Mouse (Mus musculus): ENCODE data around the gene Olfr1135. TPM values are rescaled to one million over a fixed set of nuclear protein-coding genes. Genes with fewer than 3 reads are reported as not detected.

Olfr1135 gene
- not detected in 2 replicates for polyA plus RNA-seq (2015; fragmentation: Nextera tagmentation; extraction: Ambion mirVana)

DNA sequence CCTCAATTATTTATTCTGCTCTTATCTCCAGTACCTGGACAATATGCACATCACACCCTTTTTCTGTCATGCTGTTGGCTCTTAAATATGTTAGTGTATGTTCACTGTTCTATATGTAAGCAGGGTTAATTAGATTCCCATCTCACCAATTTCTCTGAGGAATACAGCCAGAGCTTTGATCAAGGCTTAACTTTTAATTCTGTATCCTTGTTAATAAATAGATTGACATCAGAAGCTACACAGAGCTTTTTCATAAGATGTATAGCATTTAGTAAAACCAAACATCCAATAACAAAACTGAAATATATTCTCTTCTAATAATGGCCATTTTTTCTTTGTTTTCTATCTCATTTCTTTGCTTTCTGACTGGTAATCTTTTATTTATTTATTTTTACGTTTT is at the start of gene Olfr1135:
Gene Olfr1135, minus strand, starts transcription at position 101 of the 400 bp plus-strand sequence.
- Histone ChIP-seq H3K9me3 (replicated peaks; ENCODE audit: low read length) (no peaks in the 10 kb centered on the region), H3K9ac (ENCODE audit: low read depth, low read length) (no peak within 1 kb of the TSS), H3K36me3 (ENCODE audit: insufficient read depth, low read length) (no peaks in the 10 kb centered on the region), H3K27ac (no peak within 1 kb of the TSS), H3K27me3 (ENCODE audit: insufficient read depth, low read length) (no peaks in the 10 kb centered on the region), H3K4me2 (ENCODE audit: low read length) (no peak within 1 kb of the TSS), H3K4me1 (replicated peaks; ENCODE audit: insufficient read depth, low read length) (no peaks in the 10 kb centered on the region), H3K4me3 (replicated peaks; ENCODE audit: low read depth, low read length) (no peak within 1 kb of the TSS)
- no peak for ATAC-seq (replicated peaks; ENCODE audit: low FRiP score, low read depth)
- no peak for DNase-seq (ENCODE audit: low spot score)
- no peak for TF ChIP-seq CTCF (IDR thresholded peaks at IDR 0.05; ENCODE audit: low read depth)
- 6% methylated on average over 1 of the region's 1 CpGs for WGBS

DNA sequence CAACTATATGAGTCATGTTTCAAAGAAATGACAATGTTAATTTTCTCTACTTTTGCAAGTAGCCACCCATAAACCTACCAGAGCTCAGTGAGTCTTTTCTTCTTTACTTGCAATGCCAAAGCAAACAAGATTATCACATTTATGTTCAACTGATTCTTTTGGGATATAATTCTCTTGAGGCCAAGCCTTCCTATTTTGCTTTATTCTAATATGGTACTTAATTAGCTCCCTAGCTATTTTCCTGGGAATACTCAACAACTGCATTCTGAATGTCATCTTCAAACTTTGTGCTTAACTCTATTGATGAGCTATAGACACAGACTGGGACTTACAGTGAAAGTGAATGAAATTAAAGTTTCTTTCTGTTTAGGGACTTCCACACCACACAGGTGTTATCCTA is 39.6 kb upstream of the Olfr1135 start, which contains the start of gene Olfr1137:
Gene Olfr1137, minus strand, starts transcription at position 101 of the 400 bp plus-strand sequence.
- DNase-seq (ENCODE audit: low spot score) (no peak), ATAC-seq (replicated peaks; ENCODE audit: low FRiP score, low read depth) (no peak)
- no peaks in the 10 kb centered on the region for H3K27me3 ChIP-seq (ENCODE audit: insufficient read depth, low read length)
- H3K36me3 ChIP-seq (ENCODE audit: insufficient read depth, low read length), result no peaks in the 10 kb centered on the region
- H3K9ac ChIP-seq (ENCODE audit: low read depth, low read length), result no peak within 1 kb of the TSS
- TF ChIP-seq CTCF (IDR thresholded peaks at IDR 0.05; ENCODE audit: low read depth), result no peak
- H3K9me3 ChIP-seq (replicated peaks; ENCODE audit: low read length), result no peaks in the 10 kb centered on the region
- H3K4me1 ChIP-seq (replicated peaks; ENCODE audit: insufficient read depth, low read length), result no peaks in the 10 kb centered on the region
- no peak within 1 kb of the TSS for H3K4me3 ChIP-seq (replicated peaks; ENCODE audit: low read depth, low read length)
- H3K4me2 ChIP-seq (ENCODE audit: low read length), result no peak within 1 kb of the TSS
- H3K27ac ChIP-seq, result no peak within 1 kb of the TSS

DNA sequence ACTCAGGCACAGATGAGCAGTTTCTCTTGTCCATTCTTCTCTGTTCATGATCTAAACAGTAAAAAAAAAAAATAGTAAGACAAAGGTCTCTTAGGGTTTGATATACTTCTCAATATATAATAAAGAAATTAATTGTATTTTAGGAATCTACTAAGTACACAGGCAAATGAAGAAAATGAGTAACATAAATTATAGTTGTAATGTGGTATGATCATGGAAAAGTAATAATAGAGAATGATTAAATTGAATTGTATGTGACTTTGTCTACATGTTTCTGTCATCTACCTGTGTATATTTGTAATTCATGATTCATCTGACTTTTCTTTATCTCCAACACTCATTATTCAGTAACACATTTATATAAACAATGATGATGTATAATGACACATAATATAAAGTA is 20.4 kb upstream of the Olfr1135 start, which contains the start of gene Olfr1136:
Gene Olfr1136, minus strand, starts transcription at position 101 of the 400 bp plus-strand sequence.
- Histone ChIP-seq H3K27ac (no peak within 1 kb of the TSS), H3K4me1 (replicated peaks; ENCODE audit: insufficient read depth, low read length) (no peaks in the 10 kb centered on the region), H3K4me2 (ENCODE audit: low read length) (no peak within 1 kb of the TSS), H3K9ac (ENCODE audit: low read depth, low read length) (no peak within 1 kb of the TSS), H3K36me3 (ENCODE audit: insufficient read depth, low read length) (no peaks in the 10 kb centered on the region), H3K9me3 (replicated peaks; ENCODE audit: low read length) (no peaks in the 10 kb centered on the region), H3K4me3 (replicated peaks; ENCODE audit: low read depth, low read length) (no peak within 1 kb of the TSS), H3K27me3 (ENCODE audit: insufficient read depth, low read length) (no peaks in the 10 kb centered on the region)
- ATAC-seq (replicated peaks; ENCODE audit: low FRiP score, low read depth) (no peak), DNase-seq (ENCODE audit: low spot score) (no peak)
- TF ChIP-seq CTCF (IDR thresholded peaks at IDR 0.05; ENCODE audit: low read depth), result no peak

DNA sequence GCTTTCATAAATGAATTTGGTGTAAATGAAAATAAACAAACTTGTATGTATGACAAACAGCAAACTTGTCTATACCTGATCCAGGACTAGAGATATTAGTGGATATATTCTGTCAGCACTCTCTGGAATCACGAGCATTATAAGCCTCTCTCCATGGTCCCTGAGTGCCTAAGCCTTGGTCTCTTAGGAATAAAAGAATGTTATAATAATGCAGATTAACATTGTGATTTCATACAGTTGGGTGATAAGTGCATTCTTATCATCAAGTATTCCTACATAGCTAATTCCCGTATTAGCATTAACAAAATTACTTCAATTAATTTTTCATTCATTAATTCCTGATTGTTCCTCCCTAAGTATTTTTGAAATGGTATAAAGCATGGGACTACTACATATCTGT is 15.1 kb downstream of the Olfr1135 start, which contains the start of gene Olfr1134:
Gene Olfr1134, minus strand, starts transcription at position 101 of the 400 bp plus-strand sequence.
- WGBS, result 84% methylated on average over 2 of the region's 2 CpGs
- Histone ChIP-seq H3K4me1 (replicated peaks; ENCODE audit: insufficient read depth, low read length) (no peaks in the 10 kb centered on the region), H3K4me2 (ENCODE audit: low read length) (no peak within 1 kb of the TSS), H3K9me3 (replicated peaks; ENCODE audit: low read length) (no peaks in the 10 kb centered on the region), H3K4me3 (replicated peaks; ENCODE audit: low read depth, low read length) (no peak within 1 kb of the TSS), H3K9ac (ENCODE audit: low read depth, low read length) (no peak within 1 kb of the TSS), H3K27ac (no peak within 1 kb of the TSS), H3K36me3 (ENCODE audit: insufficient read depth, low read length) (no peaks in the 10 kb centered on the region), H3K27me3 (ENCODE audit: insufficient read depth, low read length) (no peaks in the 10 kb centered on the region)
- ATAC-seq (replicated peaks; ENCODE audit: low FRiP score, low read depth) (no peak), DNase-seq (ENCODE audit: low spot score) (no peak)
- no peak for TF ChIP-seq CTCF (IDR thresholded peaks at IDR 0.05; ENCODE audit: low read depth)

DNA sequence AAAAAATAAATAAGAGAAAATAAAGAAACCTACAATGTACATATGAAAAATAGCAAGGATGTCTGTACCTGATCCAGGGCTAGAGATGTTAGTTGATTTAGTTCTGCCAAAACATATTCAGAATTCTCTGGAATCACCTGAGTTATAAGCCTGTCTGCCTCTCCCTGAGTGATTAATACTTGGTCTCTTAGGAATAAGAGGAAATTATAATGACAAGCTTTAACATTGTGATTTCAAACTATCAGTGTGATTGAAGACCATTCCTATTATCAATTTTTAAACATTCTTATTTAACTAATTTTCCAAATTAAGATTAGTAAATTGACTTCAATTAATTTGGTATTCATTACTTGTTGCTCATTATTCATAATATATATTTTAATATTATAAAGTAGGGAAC is 26.2 kb downstream of the Olfr1135 start, which contains the start of gene Olfr1133:
Gene Olfr1133, minus strand, starts transcription at position 101 of the 400 bp plus-strand sequence.
- Histone ChIP-seq H3K4me3 (replicated peaks; ENCODE audit: low read depth, low read length) (no peak within 1 kb of the TSS), H3K27me3 (ENCODE audit: insufficient read depth, low read length) (no peaks in the 10 kb centered on the region), H3K27ac (no peak within 1 kb of the TSS), H3K4me2 (ENCODE audit: low read length) (no peak within 1 kb of the TSS), H3K9me3 (replicated peaks; ENCODE audit: low read length) (no peaks in the 10 kb centered on the region), H3K36me3 (ENCODE audit: insufficient read depth, low read length) (no peaks in the 10 kb centered on the region), H3K9ac (ENCODE audit: low read depth, low read length) (no peak within 1 kb of the TSS), H3K4me1 (replicated peaks; ENCODE audit: insufficient read depth, low read length) (no peaks in the 10 kb centered on the region)
- no peak for DNase-seq (ENCODE audit: low spot score)
- ATAC-seq (replicated peaks; ENCODE audit: low FRiP score, low read depth), result no peak
- TF ChIP-seq CTCF (IDR thresholded peaks at IDR 0.05; ENCODE audit: low read depth), result no peak

DNA sequence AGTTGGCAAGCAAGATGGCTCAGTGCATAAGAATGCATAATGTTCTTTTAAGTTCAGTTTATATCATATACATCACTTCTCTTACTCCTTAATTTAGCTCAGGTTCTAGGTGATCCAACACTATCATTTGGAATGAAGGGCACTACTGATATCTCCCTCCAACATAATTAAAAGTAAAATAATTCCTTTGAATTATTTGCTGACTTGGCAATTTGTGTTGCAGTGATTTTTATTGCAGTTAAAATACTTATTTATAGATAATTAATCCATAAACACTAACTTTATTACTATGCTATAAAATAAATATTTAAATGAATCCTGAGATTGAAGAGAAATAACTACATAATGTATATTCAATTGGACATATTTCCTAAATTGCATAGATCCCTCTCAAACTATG is 31.0 kb downstream of the Olfr1135 start:
- TF ChIP-seq CTCF (IDR thresholded peaks at IDR 0.05; ENCODE audit: low read depth), result no peak
- H3K27me3 ChIP-seq (ENCODE audit: insufficient read depth, low read length), result no peaks in the 10 kb centered on the region
- DNase-seq (ENCODE audit: low spot score) (no peak), ATAC-seq (replicated peaks; ENCODE audit: low FRiP score, low read depth) (no peak)
- H3K4me2 ChIP-seq (ENCODE audit: low read length), result no peak overlapping the region
- H3K27ac ChIP-seq, result no peak overlapping the region
- H3K4me3 ChIP-seq (replicated peaks; ENCODE audit: low read depth, low read length), result no peak overlapping the region
- no peaks in the 10 kb centered on the region for H3K9me3 ChIP-seq (replicated peaks; ENCODE audit: low read length)
- H3K4me1 ChIP-seq (replicated peaks; ENCODE audit: insufficient read depth, low read length), result no peaks in the 10 kb centered on the region
- H3K36me3 ChIP-seq (ENCODE audit: insufficient read depth, low read length), result no peaks in the 10 kb centered on the region
- no peak overlapping the region for H3K9ac ChIP-seq (ENCODE audit: low read depth, low read length)

DNA sequence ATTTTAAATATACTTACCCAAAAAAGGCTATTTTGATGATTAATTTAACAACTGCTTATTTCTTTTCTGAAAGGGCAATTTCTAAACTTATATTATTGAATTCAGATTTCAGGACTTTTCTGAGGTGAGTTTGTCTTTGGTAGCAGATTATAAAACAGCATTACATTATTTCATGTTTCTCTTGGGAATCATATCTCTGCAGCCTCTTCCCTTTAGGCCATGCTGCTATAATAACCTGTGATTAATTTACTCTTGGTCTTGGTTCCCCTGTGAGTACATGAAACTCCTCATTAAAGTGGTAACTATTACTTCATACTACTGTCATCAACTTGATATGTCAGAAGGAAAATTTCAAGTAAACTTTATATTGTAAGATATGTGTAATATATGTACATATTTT is 36.0 kb downstream of the Olfr1135 start, which contains the start of gene Olfr1132:
Gene Olfr1132, minus strand, starts transcription at position 101 of the 400 bp plus-strand sequence.
- Histone ChIP-seq H3K36me3 (ENCODE audit: insufficient read depth, low read length) (no peaks in the 10 kb centered on the region), H3K4me2 (ENCODE audit: low read length) (no peak within 1 kb of the TSS), H3K4me1 (replicated peaks; ENCODE audit: insufficient read depth, low read length) (no peaks in the 10 kb centered on the region), H3K9me3 (replicated peaks; ENCODE audit: low read length) (no peaks in the 10 kb centered on the region), H3K9ac (ENCODE audit: low read depth, low read length) (no peak within 1 kb of the TSS), H3K4me3 (replicated peaks; ENCODE audit: low read depth, low read length) (no peak within 1 kb of the TSS), H3K27ac (no peak within 1 kb of the TSS), H3K27me3 (ENCODE audit: insufficient read depth, low read length) (no peaks in the 10 kb centered on the region)
- ATAC-seq (replicated peaks; ENCODE audit: low FRiP score, low read depth) (no peak), DNase-seq (ENCODE audit: low spot score) (no peak)
- TF ChIP-seq CTCF (IDR thresholded peaks at IDR 0.05; ENCODE audit: low read depth), result no peak

Data from kidney, postnatal 0 days (tissue).